Mouse (Mus musculus) c-Kit-positive CD71-positive TER-119-positive erythroid progenitor cells, embryonic 14.5 days (primary cell): ENCODE data around the gene Zfp287.

Experiments
- DNase-seq: peaks from one replicate; pipeline ENCODE4 v3.0.0-alpha.2; 2013; ENCODE audit warnings: low spot score

Gene Zfp287

DNA sequence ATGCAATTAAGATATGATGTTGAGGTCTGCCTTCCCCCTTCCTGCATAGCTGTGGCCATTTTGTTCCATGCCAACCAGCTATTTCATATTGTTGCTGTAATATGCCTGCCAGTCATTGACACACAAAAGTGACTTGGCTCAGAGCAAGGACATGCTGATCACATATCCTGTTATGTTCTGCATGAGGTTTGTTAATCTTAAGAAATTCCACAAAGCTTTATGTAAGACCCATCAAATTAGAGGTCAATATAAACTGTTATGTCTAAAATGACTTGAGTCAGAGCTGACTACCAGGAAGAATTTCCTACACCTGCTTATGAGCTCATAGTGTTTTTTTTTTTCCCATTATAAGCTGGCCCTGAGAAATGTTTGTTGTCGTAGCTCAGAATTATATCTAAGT lies 30.5 kb downstream of the Zfp287 start:
- DNase-seq, result no peak

GRCm38 (mm10) chr11:62699749-62700148 lies 32.0 kb downstream of the Zfp287 start:
- no peak for DNase-seq

GRCm38 (mm10) chr11:62695126-62695525 lies 36.6 kb downstream of the Zfp287 start:
- no peak for DNase-seq

DNA sequence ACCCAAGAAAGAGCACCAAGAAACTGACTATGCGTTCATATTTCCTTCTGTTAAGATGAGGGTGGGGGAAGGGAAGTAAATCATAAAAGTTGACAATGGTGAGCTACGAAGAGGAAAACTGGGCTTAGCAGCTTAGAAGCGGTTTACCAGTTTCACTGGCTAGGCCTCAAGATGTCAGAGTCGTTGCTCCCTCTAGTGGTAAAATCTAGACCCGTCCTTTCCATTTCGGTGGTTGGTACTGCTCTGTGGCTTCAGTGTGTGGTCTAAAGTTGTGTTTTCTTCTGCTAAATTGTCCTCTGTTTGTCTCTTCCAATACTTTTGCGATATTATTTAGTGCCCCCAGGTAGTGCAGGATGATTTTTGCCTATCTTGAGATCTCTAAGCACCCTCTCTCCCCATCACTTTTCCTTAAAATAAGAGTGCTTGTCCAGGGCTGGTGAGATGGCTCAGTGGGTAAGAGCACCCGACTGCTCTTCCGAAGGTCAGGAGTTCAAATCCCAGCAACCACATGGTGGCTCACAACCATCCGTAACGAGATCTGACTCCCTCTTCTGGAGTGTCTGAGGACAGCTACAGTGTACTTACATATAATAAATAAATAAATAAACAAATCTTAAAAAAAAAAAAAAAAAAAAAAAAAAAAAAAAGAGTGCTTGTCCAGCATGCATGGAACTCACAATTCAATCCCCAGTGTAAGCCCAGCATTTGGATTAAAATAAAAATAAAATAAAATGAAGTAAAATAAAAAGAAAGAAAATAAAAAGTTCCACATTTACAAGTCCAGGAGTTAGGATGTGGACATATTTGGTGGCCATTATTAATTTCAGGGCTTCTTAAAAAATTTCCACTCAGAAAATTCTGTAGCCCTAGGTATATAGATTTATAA lies 38.2 kb downstream of the Zfp287 start:
- peak; percentile 57 for DNase-seq

DNA sequence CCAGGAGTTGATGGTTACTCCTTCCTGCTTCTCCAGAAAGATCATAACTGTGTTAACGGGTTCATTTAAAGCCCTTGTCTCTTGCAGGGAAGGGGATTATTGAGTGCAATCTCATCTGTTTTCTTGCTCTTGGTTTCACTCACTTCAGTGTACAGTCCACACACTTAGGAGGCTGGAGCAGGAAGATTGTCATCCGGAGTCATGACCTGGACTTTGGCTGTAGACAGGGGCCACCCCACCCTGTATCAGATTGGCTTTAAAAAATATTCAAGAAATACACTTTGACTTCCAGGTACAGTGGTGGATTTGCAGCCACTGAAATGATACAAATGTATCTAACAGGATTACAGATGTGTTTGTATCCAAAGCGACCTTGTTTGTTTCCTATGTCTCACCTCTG lies 40.1 kb downstream of the Zfp287 start:
- DNase-seq, result no peak

DNA sequence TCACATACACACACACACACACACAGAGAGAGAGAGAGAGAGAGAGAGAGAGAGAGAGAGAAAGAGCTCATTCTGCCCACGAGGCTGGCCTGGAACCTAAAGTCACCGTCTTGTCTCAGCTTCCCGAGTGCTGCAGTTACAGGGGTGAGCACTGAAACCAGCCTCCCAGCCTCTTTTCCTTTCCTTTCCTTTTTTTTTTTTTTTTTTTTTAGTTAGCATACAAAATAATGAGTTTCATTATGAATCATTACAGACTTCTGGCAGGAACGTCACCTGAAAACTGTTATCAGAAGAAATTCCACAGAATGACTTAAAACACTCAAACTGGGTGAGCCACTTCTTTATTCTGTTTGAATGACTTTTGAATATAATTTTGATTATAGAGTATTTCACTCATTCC lies 51.8 kb downstream of the Zfp287 start:
- DNase-seq, result no peak

GRCm38 (mm10) chr11:62678778-62679354 lies 52.8 kb downstream of the Zfp287 start:
- DNase-seq, result no peak

GRCm38 (mm10) chr11:62676290-62676596 lies 55.5 kb downstream of the Zfp287 start:
- no peak for DNase-seq

GRCm38 (mm10) chr11:62675480-62676289 lies 56.0 kb downstream of the Zfp287 start:
- peak; percentile 36 for DNase-seq

- no peak for DNase-seq
Measured at GRCm38 (mm10) chr11:62670006-62670405, 61.7 kb downstream of the Zfp287 start.

DNA sequence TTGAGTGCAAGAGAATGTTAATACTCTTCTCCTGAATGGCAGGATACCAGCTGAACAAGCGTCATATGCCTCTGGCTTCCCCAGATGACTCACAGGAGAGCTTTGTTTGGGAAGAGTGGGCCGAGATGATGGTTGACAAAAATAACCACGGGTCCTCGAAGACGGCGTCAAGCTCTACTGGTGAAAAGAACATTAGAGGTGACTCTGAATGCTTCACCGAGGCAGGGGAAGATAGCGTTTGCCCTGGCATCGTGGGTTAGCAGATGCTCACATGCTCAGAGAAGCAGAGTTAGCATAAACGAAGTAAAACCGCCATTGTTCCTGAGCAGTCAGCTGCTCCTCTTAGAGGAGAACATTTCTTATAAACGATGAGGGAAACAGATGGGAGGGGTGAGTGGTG lies 62.2 kb downstream of the Zfp287 start:
- DNase-seq, result no peak

GRCm38 (mm10) chr11:62668986-62669385 lies 62.7 kb downstream of the Zfp287 start:
- no peak for DNase-seq

DNA sequence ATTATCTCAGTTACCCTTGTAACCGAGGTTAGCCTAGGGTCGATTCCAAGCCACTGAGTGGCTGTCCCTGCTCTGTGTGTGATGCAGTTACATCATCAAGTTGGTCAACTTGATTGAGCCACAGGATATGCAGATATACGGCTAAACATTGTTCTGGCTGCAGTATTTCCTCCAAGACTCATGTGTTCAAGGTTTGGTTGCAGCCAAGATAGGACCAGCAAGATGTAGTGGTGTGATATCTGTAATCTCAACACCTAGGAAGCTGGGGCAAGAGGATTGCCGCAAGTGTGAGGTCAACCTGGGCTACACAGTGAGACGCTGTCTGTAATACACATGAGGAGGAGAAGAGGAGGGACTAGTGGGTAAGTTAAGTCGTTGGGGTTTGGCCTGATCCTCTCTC lies 67.5 kb downstream of the Zfp287 start:
- no peak for DNase-seq

DNA sequence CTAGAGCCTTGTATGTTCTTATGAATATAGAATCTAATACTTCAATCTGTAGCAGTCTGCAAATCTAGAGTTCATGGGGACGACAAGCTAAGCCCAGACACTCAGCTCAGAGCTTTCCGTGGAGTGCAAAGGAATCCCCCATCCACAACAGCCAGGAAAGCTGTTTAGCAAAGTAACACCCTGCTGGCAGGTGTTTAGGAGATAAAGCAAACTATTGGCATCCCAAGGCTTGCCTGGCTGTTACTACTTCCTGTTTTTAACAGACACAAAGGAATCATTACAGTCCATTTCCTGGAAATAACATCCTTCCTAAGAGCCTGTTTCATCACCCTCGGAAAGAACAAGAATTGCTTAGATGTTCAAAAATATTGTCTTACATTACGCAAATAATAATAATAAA lies 70.8 kb downstream of the Zfp287 start:
- DNase-seq, result no peak

GRCm38 (mm10) chr11:62652080-62652479 lies 79.6 kb downstream of the Zfp287 start:
- no peak for DNase-seq

- DNase-seq, result no peak
Measured at GRCm38 (mm10) chr11:62651563-62651962, 80.1 kb downstream of the Zfp287 start.
